Mouse (Mus musculus) heart, postnatal 0 days (tissue): ENCODE measurements around the gene Wnt5a.

Experiments
- CTCF ChIP-seq: IDR thresholded peaks from 2 replicates; pipeline ENCODE4 v1.5.1; 2016; ENCODE audit warnings: antibody characterized with exemption, control low read depth, low read depth
- EP300 ChIP-seq: IDR thresholded peaks from 2 replicates; pipeline ENCODE4 v1.6.1; 2016; ENCODE audit warnings: antibody characterized with exemption, low read depth

DNA sequence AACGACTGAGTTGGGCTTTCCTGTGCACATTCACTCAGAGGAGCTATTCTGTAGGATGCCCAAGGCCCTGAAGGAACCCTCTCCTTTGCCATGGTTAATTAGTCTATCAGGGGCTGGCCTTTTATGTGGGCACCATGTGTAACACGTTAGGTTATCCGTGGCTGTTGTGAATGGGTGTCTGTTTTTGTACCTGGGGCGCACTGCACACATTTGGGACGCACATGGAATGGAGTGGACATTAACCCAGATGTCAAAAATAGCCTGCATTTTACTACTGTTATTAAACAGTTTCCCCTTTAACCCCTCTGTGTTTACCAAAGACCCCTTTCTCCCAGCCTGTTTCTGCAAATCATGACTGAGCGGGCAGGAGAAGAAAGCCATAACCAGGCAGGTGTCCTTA lies 34.3 kb upstream of the Wnt5a start:
- TF ChIP-seq CTCF (no peak), EP300 (no peak)
